Mouse (Mus musculus): Measurements from ENCODE around the gene Col6a2.

Col6a2 gene

GRCm38 (mm10) chr10:76643999-76644398 is 20.6 kb upstream of the Col6a2 start:
- no peak for DNase-seq (ENCODE audit: low read depth, low spot score)
- H3K36me3 ChIP-seq (ENCODE audit: control insufficient read depth, insufficient read depth, low read length, poor library complexity, severe bottlenecking): no peaks in the 10 kb centered on the region
- no peaks in the 10 kb centered on the region for H3K27me3 ChIP-seq (ENCODE audit: control insufficient read depth, insufficient read depth, low read length, poor library complexity, severe bottlenecking)

- DNase-seq (ENCODE audit: low read depth, low spot score): no peak
- Histone ChIP-seq H3K36me3 (ENCODE audit: control insufficient read depth, insufficient read depth, low read length, poor library complexity, severe bottlenecking) (no peaks in the 10 kb centered on the region), H3K27me3 (ENCODE audit: control insufficient read depth, insufficient read depth, low read length, poor library complexity, severe bottlenecking) (no peaks in the 10 kb centered on the region)
Observed at GRCm38 (mm10) chr10:76643446-76643845, 20.0 kb upstream of the Col6a2 start.

GRCm38 (mm10) chr10:76642628-76643434 is 19.4 kb upstream of the Col6a2 start:
- Histone ChIP-seq H3K27me3 (ENCODE audit: control insufficient read depth, insufficient read depth, low read length, poor library complexity, severe bottlenecking) (no peaks in the 10 kb centered on the region), H3K36me3 (ENCODE audit: control insufficient read depth, insufficient read depth, low read length, poor library complexity, severe bottlenecking) (no peaks in the 10 kb centered on the region)
- no peak for DNase-seq (ENCODE audit: low read depth, low spot score)

- Histone ChIP-seq H3K27me3 (ENCODE audit: control insufficient read depth, insufficient read depth, low read length, poor library complexity, severe bottlenecking) (no peaks in the 10 kb centered on the region), H3K36me3 (ENCODE audit: control insufficient read depth, insufficient read depth, low read length, poor library complexity, severe bottlenecking) (no peaks in the 10 kb centered on the region)
- no peak for DNase-seq (ENCODE audit: low read depth, low spot score)
Observed at GRCm38 (mm10) chr10:76641894-76642627, 18.6 kb upstream of the Col6a2 start.

- no peaks in the 10 kb centered on the region for H3K27me3 ChIP-seq (ENCODE audit: control insufficient read depth, insufficient read depth, low read length, poor library complexity, severe bottlenecking)
- no peaks in the 10 kb centered on the region for H3K36me3 ChIP-seq (ENCODE audit: control insufficient read depth, insufficient read depth, low read length, poor library complexity, severe bottlenecking)
- DNase-seq (ENCODE audit: low read depth, low spot score): no peak
Observed at GRCm38 (mm10) chr10:76639952-76640351, 16.5 kb upstream of the Col6a2 start.

GRCm38 (mm10) chr10:76636601-76637000 is 13.2 kb upstream of the Col6a2 start:
- H3K36me3 ChIP-seq (ENCODE audit: control insufficient read depth, insufficient read depth, low read length, poor library complexity, severe bottlenecking): no peaks in the 10 kb centered on the region
- H3K27me3 ChIP-seq (ENCODE audit: control insufficient read depth, insufficient read depth, low read length, poor library complexity, severe bottlenecking): no peaks in the 10 kb centered on the region
- DNase-seq (ENCODE audit: low read depth, low spot score): no peak

- DNase-seq (ENCODE audit: low read depth, low spot score): no peak
- H3K27me3 ChIP-seq (ENCODE audit: control insufficient read depth, insufficient read depth, low read length, poor library complexity, severe bottlenecking): no peaks in the 10 kb centered on the region
- no peaks in the 10 kb centered on the region for H3K36me3 ChIP-seq (ENCODE audit: control insufficient read depth, insufficient read depth, low read length, poor library complexity, severe bottlenecking)
Observed at GRCm38 (mm10) chr10:76636026-76636425, 12.6 kb upstream of the Col6a2 start.

GRCm38 (mm10) chr10:76634584-76634983 is 11.2 kb upstream of the Col6a2 start:
- no peak for DNase-seq (ENCODE audit: low read depth, low spot score)
- no peaks in the 10 kb centered on the region for H3K36me3 ChIP-seq (ENCODE audit: control insufficient read depth, insufficient read depth, low read length, poor library complexity, severe bottlenecking)
- H3K27me3 ChIP-seq (ENCODE audit: control insufficient read depth, insufficient read depth, low read length, poor library complexity, severe bottlenecking): no peaks in the 10 kb centered on the region

GRCm38 (mm10) chr10:76634094-76634571 is 10.7 kb upstream of the Col6a2 start:
- DNase-seq (ENCODE audit: low read depth, low spot score): no peak
- Histone ChIP-seq H3K36me3 (ENCODE audit: control insufficient read depth, insufficient read depth, low read length, poor library complexity, severe bottlenecking) (no peaks in the 10 kb centered on the region), H3K27me3 (ENCODE audit: control insufficient read depth, insufficient read depth, low read length, poor library complexity, severe bottlenecking) (no peaks in the 10 kb centered on the region)

GRCm38 (mm10) chr10:76632630-76633029 is 9.2 kb upstream of the Col6a2 start:
- Histone ChIP-seq H3K36me3 (ENCODE audit: control insufficient read depth, insufficient read depth, low read length, poor library complexity, severe bottlenecking) (no peaks in the 10 kb centered on the region), H3K27me3 (ENCODE audit: control insufficient read depth, insufficient read depth, low read length, poor library complexity, severe bottlenecking) (no peaks in the 10 kb centered on the region)
- no peak for DNase-seq (ENCODE audit: low read depth, low spot score)

GRCm38 (mm10) chr10:76630657-76631056 is 7.2 kb upstream of the Col6a2 start:
- no peaks in the 10 kb centered on the region for H3K27me3 ChIP-seq (ENCODE audit: control insufficient read depth, insufficient read depth, low read length, poor library complexity, severe bottlenecking)
- DNase-seq (ENCODE audit: low read depth, low spot score): no peak
- no peaks in the 10 kb centered on the region for H3K36me3 ChIP-seq (ENCODE audit: control insufficient read depth, insufficient read depth, low read length, poor library complexity, severe bottlenecking)

- no peak for DNase-seq (ENCODE audit: low read depth, low spot score)
- no peaks in the 10 kb centered on the region for H3K36me3 ChIP-seq (ENCODE audit: control insufficient read depth, insufficient read depth, low read length, poor library complexity, severe bottlenecking)
- H3K27me3 ChIP-seq (ENCODE audit: control insufficient read depth, insufficient read depth, low read length, poor library complexity, severe bottlenecking): no peaks in the 10 kb centered on the region
Observed at GRCm38 (mm10) chr10:76627714-76628113, 4.3 kb upstream of the Col6a2 start.

GRCm38 (mm10) chr10:76624903-76625302 is 1.5 kb upstream of the Col6a2 start:
- no peaks in the 10 kb centered on the region for H3K36me3 ChIP-seq (ENCODE audit: control insufficient read depth, insufficient read depth, low read length, poor library complexity, severe bottlenecking)
- no peak for DNase-seq (ENCODE audit: low read depth, low spot score)

GRCm38 (mm10) chr10:76623734-76624133 is 304 bp upstream of the Col6a2 start:
- no peaks in the 10 kb centered on the region for H3K36me3 ChIP-seq (ENCODE audit: control insufficient read depth, insufficient read depth, low read length, poor library complexity, severe bottlenecking)
- no peaks in the 10 kb centered on the region; the same call in 1 of the 2 replicates for H3K27me3 ChIP-seq (ENCODE audit: control insufficient read depth, insufficient read depth, low read length, poor library complexity, severe bottlenecking)
- no peak for DNase-seq (ENCODE audit: low read depth, low spot score)

More at GRCm38 (mm10) chr10:76624903-76625302, 1.5 kb upstream of the Col6a2 start:
- no peaks in the 10 kb centered on the region for H3K27me3 ChIP-seq (ENCODE audit: control insufficient read depth, insufficient read depth, low read length, poor library complexity, severe bottlenecking)

- no peak for DNase-seq (ENCODE audit: low read depth, low spot score)
- H3K27me3 ChIP-seq (ENCODE audit: control insufficient read depth, insufficient read depth, low read length, poor library complexity, severe bottlenecking): no peaks in the 10 kb centered on the region; the same call in 1 of the 2 replicates
- no peaks in the 10 kb centered on the region for H3K36me3 ChIP-seq (ENCODE audit: control insufficient read depth, insufficient read depth, low read length, poor library complexity, severe bottlenecking)
Observed at GRCm38 (mm10) chr10:76622411-76622810, 1.0 kb downstream of the Col6a2 start.
